Comparison of ENCODE assay signal across 40 mouse cellular contexts in the genomic region with DNA sequence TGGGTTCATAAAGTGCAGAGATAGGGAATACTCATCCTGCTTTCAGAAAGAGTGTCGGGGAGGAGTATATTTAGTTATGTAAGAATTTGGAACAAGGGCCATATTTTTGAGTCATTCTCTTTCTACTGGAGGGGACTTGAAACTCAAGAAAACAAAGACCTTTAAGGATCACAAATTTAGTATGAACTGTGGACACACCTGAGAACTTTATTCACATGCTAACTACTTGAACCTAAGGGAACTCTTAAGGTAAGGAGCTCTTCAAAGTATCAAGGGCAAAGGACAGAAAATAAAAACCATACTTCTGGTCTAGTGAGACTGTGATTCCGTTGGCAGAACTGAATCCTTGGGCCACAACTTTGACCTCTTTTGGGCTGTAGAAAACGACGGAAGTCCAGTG. TPM values are rescaled to one million over a fixed set of nuclear protein-coding genes. Genes with fewer than 3 reads are reported as not detected.
"Had no signal": no experiment of that assay in that cellular context is flagged by ENCODE, and none has a peak within 500 bp of the region (broad histone marks: within the 10 kb centered on the region; RNA-seq: fewer than 3 reads in every experiment).

No protein-coding gene starts in this region.

- H3K9ac ChIP-seq: heart, embryonic 12.5 days; heart, embryonic 13.5 days; heart, embryonic 15.5 days; hindbrain, embryonic 12.5 days; hindbrain, embryonic 13.5 days; hindbrain, embryonic 14.5 days; hindbrain, embryonic 15.5 days; intestine, embryonic 15.5 days; kidney, embryonic 15.5 days had no signal

- ATAC-seq: hindbrain, embryonic 16.5 days; hindbrain, postnatal 0 days; inflammation-experienced regulatory T-cells, adult 6 months; intestine, embryonic 15.5 days; intestine, embryonic 16.5 days; intestine, postnatal 0 days had no signal

- H3K4me2 ChIP-seq: heart, embryonic 11.5 days; heart, embryonic 12.5 days; heart, embryonic 13.5 days; heart, embryonic 15.5 days; hindbrain, embryonic 12.5 days; hindbrain, embryonic 13.5 days; hindbrain, embryonic 14.5 days; hindbrain, embryonic 15.5 days; intestine, embryonic 15.5 days; kidney, embryonic 15.5 days had no signal

- H3K27me3 ChIP-seq: heart, embryonic 12.5 days; heart, embryonic 13.5 days; heart, embryonic 15.5 days; hindbrain, embryonic 12.5 days; hindbrain, embryonic 13.5 days; hindbrain, embryonic 15.5 days; intestine, embryonic 15.5 days; kidney, embryonic 15.5 days had no signal

- H3K36me3 ChIP-seq: hindbrain, embryonic 10.5 days; hindbrain, embryonic 12.5 days; hindbrain, embryonic 13.5 days; hindbrain, embryonic 15.5 days; intestine, embryonic 15.5 days; kidney, embryonic 15.5 days had no signal

- DNase-seq: heart, adult 2 months; heart, postnatal 10 days; heart, postnatal 14 days; heart, postnatal 36 days; heart, postnatal 4 days; kidney, adult 11 months; kidney, adult 18-20 months; kidney, adult 2 months; kidney, adult 8-10 months; kidney, adult 9 months; kidney, postnatal 10 days; kidney, postnatal 14 days; kidney, postnatal 25 days; kidney, postnatal 36 days; kidney, postnatal 4 days; layer of hippocampus, adult 9-11 months had no signal

- H3K27ac ChIP-seq: heart, adult 2 months; heart, embryonic 10.5 days; heart, embryonic 13.5 days; heart, embryonic 15.5 days; hindbrain, embryonic 10.5 days; hindbrain, embryonic 12.5 days; hindbrain, embryonic 13.5 days; hindbrain, embryonic 14.5 days; hindbrain, embryonic 15.5 days; hindbrain, postnatal 0 days; intestine, embryonic 15.5 days; kidney, embryonic 15.5 days; kidney, postnatal 0 days; layer of hippocampus, adult 2 months had no signal

- H3K4me3 ChIP-seq: heart, adult 2 months; heart, embryonic 10.5 days; heart, embryonic 12.5 days; heart, embryonic 13.5 days; heart, embryonic 15.5 days; hindbrain, embryonic 10.5 days; hindbrain, embryonic 12.5 days; hindbrain, embryonic 13.5 days; hindbrain, embryonic 15.5 days; intestine, embryonic 15.5 days; kidney, embryonic 15.5 days; layer of hippocampus, adult 2 months had no signal

- H3K9me3 ChIP-seq: heart, embryonic 10.5 days; heart, embryonic 12.5 days; heart, embryonic 13.5 days; heart, embryonic 15.5 days; hindbrain, embryonic 10.5 days; hindbrain, embryonic 12.5 days; hindbrain, embryonic 13.5 days; hindbrain, embryonic 15.5 days; intestine, embryonic 15.5 days; kidney, embryonic 15.5 days had no signal

- H3K4me1 ChIP-seq: heart, embryonic 10.5 days; heart, embryonic 12.5 days; heart, embryonic 13.5 days; heart, embryonic 15.5 days; hindbrain, embryonic 10.5 days; hindbrain, embryonic 12.5 days; hindbrain, embryonic 13.5 days; hindbrain, embryonic 15.5 days; intestine, embryonic 15.5 days; kidney, embryonic 15.5 days had no signal

RNA-seq across cellular contexts. Expression of a gene that starts 38.3 kb away (rescaled TPM):
- polyA plus RNA-seq: heart, embryonic 12.5 days; heart, embryonic 13.5 days; heart, embryonic 14.5 days; heart, embryonic 15.5 days; heart, embryonic 16.5 days; heart, postnatal 0 days; hindbrain, embryonic 10.5 days; hindbrain, embryonic 12.5 days; inflammation-experienced regulatory T-cells, adult 6 months; intestine, embryonic 14.5 days; intestine, embryonic 15.5 days; intestine, embryonic 16.5 days; intestine, postnatal 0 days; kidney, embryonic 14.5 days; kidney, embryonic 15.5 days had no signal
